Mouse (Mus musculus): ENCODE results near the gene BC035044.

- no peak for TF ChIP-seq POLR2A (IDR thresholded peaks at IDR 0.05; ENCODE audit: low read depth, low read length)
- TF ChIP-seq CTCF (IDR thresholded peaks at IDR 0.05; ENCODE audit: extremely low read depth, insufficient read length, insufficient replicate concordance, low read depth, low read length), result no peak
Measured at GRCm38 (mm10) chr6:128933050-128933449, 42.1 kb upstream of the BC035044 start.

Measured in small intestine, adult 2 months (tissue).